Mouse (Mus musculus) hindbrain, embryonic 11.5 days (tissue): ENCODE data around the gene D630003M21Rik. TPM values are rescaled to one million over a fixed set of nuclear protein-coding genes. Genes with fewer than 3 reads are reported as not detected.

Experiments used
- polyA plus RNA-seq: library from polyadenylated mRNA; unstranded; fragments of >200 nt; fragmentation: Nextera tagmentation; extraction: Ambion mirVana; gene quantifications from 2 replicates; pipeline ENCODE4 v1.2.1, GENCODE M21; 2014

The D630003M21Rik gene
- polyA plus RNA-seq, 1 experiment from 2014 or later = 2.3 TPM

Other genes with a start within 250 kb of the D630003M21Rik start
- gene Tti1, start 200.8 kb downstream of the D630003M21Rik start, polyA plus RNA-seq = 21.9 and 22.7 TPM in 2 replicates
- gene Rprd1b, start 200.7 kb downstream of the D630003M21Rik start, polyA plus RNA-seq = 56.2 and 67.4 TPM in 2 replicates
- gene Tgm2, start 82.8 kb downstream of the D630003M21Rik start, polyA plus RNA-seq = 4.2 and 4.3 TPM in 2 replicates
- not detected in 2 replicates for gene Bpi, start 28.9 kb upstream of the D630003M21Rik start, polyA plus RNA-seq
- 2.7 and 3.4 TPM in 2 replicates for gene Lbp, start 77.3 kb upstream of the D630003M21Rik start, polyA plus RNA-seq
- gene Snhg11, start 146.4 kb upstream of the D630003M21Rik start, polyA plus RNA-seq = 42.3 and 79.1 TPM in 2 replicates
- gene Ralgapb, start 180.6 kb upstream of the D630003M21Rik start, polyA plus RNA-seq = 25.6 and 32.4 TPM in 2 replicates